Mouse (Mus musculus) kidney, adult 9 months (tissue): ENCODE data around the gene Gm20388.

Experiments used
- DNase-seq: peaks from one replicate; pipeline ENCODE4 v3.0.0; 2022

Gene Gm20388

DNA sequence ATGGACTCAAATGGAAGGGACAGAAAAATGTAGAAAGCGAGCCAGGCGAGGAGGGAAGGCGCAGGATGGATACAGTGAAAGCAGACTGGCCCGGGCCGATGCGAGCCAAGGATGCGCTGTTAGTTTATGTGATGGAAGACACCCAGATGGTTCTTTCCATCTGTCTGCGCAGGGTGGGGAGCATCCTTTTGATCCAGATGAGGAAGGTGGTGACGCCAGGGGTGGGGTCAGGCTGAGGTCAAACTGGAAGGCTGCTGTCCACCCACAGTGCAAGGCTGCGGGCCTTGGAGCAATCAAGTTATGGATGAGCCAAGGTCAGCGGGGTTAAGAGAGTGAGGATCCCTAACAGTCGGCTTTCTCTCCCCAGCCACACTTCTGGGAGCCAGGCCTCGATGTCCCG lies 2025.8 kb downstream of the Gm20388 start:
- DNase-seq, result no peak

DNA sequence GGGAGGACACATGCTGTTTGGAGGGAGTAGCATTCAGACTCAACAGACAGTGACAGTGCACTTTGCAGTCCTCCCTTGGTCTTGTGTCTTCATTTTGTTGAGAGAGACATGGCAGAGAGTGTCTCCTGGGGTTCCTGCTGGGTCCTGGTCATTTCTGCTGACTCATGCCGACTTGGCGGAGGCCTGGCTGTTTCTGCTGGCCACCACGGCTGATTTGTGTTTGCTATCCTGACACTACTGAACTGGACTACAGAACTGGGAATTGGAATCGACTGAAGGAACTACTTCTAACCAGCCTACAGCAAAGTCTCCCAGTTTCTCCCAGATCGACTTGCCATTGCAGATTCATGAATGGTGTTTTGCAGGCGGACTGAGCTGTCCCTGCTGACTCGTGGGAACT lies 2028.1 kb downstream of the Gm20388 start:
- no peak for DNase-seq

DNA sequence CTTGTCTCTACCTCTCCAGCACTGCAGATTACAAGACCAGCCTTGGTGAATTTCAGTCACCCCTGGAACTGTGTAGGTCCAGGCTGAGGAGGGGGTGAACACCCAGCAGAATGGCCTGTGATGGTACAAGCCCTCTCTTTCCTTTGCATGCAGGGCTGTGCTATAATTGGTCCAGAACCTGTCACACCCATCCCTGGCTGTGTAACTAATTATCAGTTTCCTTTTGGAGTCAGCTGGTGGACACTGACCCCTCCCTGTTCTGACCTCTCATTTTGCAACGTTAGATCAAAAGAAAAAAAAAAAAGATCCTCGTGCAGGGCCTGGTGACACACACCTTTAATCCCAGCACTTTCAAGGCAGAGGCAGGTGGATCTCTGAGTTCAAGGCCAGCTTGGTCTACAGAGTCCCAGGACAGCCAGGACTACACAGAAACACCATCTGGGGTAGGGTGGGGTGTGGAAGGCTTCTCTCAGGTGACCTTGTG lies 2032.5 kb downstream of the Gm20388 start:
- no peak for DNase-seq

DNA sequence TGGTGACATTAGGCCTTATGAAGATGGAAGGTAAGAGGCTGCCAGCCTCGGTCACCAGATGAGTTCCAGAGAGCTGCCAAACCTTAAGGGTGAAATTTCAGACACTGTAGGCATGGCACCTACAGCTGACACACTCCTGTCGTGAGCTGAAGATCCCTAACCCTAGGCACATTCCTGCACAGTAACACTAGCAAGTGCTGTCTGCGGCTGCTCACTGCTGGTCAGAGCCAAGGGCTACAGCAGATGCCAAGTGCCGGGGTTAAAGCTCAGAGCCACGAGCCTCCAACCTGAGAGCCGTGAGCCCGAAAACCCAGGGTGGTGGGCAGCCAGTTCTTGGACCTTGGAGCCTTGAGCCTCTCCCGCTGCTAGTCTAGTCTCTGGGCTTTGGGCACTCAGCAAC lies 2033.1 kb downstream of the Gm20388 start:
- DNase-seq, result peak; percentile 58

DNA sequence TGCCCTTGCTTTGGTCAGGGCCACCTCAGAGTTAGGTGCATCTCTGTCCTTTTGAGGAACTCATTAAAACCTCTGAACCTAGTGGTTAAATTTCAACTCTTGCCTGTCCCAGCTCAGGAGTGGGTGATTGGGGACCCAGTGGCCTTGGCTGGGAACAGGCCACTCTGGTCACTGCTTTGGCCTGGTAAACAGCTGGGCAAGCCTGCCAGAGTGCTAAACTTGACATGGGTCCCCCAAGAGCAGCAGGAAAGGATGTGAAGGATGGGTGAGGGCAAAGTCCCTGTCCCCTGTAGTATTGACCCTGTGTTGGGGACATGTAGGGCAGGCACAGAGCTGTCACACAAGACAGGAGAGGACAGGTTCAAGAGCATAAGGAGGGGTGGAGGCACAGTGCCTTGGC lies 2034.2 kb downstream of the Gm20388 start, which contains the start of gene Car5a:
Gene Car5a (minus strand): TSS at position 74 of the 400 bp plus-strand sequence.
- no peak for DNase-seq

DNA sequence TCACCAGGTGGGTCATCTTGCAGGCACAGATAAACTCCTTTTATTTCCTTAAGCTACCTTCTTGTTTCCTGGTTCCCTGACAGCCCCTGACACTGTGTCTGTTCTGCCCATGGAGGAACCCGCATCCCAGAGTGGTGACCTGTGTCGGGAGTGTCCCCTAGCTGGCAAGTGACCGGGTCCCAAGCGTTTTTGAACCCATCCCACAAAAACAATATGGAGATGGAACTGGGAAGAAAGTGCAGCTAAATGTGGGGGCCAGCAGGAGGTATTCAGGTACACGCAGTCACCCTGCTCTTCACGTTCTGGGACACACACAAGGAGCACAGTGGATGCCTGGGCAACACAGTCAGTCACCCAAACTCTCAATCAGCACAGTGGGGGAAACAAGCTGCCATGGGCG lies 2035.7 kb downstream of the Gm20388 start:
- DNase-seq, result no peak

DNA sequence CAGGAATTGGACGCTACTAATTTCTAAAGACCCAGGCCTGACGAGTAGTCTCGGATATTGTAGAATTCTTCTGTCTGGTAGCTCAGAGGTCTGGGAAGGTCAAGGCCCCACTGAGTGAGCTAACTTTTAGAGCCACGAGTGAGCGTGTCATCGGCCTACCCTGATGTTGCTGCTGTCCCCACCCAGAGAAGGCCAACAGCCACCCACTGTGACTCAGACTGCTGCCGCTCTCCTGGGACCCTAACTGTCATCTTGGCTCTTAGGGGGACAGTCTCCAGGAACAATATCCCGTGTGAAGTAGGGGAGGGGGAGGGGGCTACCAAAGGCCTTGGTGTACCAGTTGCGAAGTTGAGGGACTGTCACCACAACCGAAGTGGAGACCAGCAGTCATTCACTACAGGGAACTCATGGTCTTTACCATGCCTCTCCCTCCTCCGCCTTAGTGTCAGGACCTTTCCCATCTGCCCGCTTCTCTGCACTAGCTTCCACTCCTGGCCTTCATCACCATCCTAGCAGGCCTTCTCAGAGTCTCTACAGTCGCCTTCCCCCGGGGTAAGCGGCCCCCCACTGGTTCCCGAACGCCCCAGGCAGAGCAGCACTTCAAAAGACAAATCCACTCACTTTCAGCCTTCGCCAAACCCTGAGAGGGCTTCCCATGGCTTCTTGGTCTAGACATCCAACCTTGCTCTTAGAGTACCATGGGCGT lies 2036.6 kb downstream of the Gm20388 start:
- no peak for DNase-seq

GRCm38 (mm10) chr8:121947753-121948141 lies 2037.1 kb downstream of the Gm20388 start:
- peak; percentile 92 for DNase-seq

DNA sequence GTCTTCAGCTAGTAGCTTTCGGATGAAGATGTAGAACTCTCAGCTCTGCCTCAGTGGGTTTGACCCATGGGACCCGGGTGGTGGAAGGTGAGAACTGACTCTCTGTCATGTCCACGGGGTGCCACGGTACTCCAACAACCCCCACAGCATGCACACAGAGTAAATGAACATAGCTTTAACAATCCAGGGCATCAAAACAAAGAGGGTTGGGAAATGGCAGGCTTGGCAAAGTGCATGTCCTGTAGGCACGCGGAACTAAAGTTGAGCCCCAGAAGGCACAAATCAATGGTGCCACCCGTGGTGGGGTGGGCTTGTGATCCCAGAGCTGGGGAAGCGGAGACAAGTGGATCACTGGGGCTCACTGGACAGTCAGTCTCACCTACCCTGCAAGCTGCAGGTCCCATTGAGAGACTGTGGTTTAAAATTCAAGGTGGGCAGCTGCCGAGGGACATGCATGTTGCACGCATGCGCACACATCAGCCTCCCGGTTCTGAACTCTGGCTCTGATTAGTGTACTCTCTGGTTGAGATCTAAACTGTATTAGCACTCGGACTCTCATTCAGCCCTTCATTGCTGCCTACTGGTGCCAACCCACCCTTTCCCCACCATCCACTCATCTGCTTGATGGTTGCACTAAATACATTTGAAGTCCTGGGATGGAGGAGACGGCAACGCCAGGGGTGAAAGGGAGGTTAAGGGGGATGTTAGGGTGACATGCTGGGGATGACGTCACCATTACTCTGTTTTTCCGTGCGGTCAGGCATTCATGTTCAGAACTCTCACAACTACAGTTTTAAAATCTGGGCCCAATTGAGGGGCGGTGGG lies 2037.9 kb downstream of the Gm20388 start:
- DNase-seq, result no peak

GRCm38 (mm10) chr8:121949222-121949800 lies 2038.7 kb downstream of the Gm20388 start, which contains the start of gene Banp:
Gene Banp, plus strand, starts transcription at chr8:121949750.
- DNase-seq, result peak; percentile 48

- DNase-seq, result peak; percentile 99
Measured at GRCm38 (mm10) chr8:121949941-121950748, 2039.5 kb downstream of the Gm20388 start.

GRCm38 (mm10) chr8:121950749-121951655 lies 2040.4 kb downstream of the Gm20388 start:
- peak; percentile 83 for DNase-seq

DNA sequence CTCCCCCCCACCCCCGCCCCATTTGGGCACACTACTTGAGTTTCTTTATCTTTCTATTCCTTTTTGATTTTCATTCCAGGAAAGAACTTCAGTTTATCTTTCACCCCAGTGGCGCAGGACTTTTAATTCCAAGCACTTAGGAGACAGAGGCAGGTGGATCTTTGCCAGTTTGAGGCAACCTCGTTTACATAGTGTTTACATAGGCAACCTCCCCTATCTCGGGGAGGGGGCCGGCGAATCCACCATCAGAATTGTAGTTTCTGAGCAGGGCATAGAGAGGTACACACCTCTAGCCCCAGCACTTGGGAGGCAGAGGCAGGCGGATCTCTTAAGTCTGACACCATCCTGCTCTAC lies 2041.0 kb downstream of the Gm20388 start:
- no peak for DNase-seq

- no peak for DNase-seq
Measured at GRCm38 (mm10) chr8:121952122-121952521, 2041.5 kb downstream of the Gm20388 start.

DNA sequence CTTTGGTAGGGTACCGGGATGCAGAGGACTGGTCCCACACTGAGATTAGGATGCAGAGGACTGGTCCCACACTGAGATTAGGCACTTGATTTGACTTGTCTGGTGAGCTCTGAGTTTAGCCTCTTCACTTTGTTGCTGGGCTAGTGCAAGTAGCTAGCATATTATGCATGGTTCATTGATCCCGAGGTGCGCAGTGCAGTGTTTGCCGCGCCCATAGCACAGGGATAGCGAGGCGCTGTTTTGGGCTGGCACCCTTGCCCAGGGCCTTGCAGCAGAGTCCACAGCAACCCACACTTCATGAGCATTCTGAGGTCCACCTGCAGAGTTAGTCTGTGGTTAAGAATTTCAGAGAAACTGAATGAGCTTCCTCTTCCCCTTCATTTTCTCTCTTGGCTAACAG lies 2042.2 kb downstream of the Gm20388 start:
- DNase-seq, result peak; percentile 70

DNA sequence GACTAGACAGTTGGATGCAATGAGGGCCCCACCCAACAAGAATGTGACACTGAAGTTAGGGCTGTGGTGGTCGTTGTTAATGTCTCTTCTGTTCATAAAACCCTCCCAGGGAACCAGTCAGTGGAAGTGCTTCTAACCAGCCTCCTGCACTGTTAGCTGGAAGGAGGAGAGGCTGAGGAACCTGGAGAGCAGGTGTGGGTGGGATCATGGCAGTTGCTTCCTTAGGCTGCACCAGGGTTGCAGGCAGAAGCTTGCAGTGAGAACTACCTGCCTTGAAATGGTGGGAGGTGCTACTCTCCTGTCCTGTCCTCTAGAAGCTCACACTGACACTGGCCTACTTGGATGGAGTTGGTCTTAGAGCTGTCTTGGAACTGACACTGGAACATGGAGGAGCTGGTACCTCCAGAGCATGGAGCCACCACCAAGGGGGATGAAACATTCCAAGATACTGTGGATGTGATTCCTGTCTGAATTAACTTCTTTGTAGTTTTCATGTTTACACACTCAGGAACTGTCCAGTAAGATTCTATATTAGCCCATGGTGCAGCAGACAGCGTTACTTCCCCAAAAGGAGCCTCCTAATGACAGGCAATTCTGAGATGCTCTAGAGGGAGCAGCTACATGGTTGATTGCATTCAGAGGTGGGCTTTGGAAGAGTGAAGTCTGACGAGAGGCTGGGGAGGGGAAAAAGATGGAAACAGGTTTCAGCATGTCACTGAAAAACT lies 2043.3 kb downstream of the Gm20388 start:
- DNase-seq, result no peak

- no peak for DNase-seq
Measured at GRCm38 (mm10) chr8:121954981-121955555, 2044.4 kb downstream of the Gm20388 start.

DNA sequence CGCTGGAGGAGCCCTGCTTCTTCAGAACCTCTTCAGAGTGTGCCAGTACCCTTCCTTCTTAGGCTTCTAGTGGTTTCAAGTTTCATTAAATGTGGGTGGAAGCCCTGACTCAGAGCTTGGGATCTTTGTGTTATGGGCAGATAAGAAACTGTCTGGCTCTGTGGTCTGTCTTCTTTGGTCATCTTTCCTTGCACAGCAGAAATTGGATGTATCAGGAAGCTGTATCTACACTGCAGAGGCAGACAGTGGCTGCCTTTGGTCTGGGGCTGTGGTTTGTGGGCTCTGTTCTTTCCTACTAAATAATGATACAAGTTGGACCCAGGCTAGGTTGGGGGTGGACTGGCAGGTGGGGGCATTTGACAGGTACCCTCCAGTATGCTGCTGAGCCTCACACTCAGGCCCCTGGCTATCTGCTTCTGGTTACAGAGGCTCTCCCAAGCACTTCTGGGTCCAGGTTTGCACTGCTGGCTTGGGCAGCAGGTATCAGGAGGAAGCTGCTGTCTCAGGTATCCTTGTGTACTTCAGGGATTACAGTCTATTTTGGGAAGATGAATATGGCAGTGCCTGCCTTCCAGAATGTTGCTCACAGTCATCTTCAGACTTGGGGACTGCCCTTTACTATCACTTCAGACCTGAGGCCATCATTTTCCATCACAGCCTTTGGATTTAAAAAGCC lies 2045.3 kb downstream of the Gm20388 start:
- no peak for DNase-seq

GRCm38 (mm10) chr8:121958395-121958794 lies 2047.8 kb downstream of the Gm20388 start:
- DNase-seq, result no peak

GRCm38 (mm10) chr8:121962892-121963291 lies 2052.3 kb downstream of the Gm20388 start:
- DNase-seq, result no peak
